Mouse (Mus musculus) lung, embryonic 16.5 days (tissue): ENCODE data around the gene Mta3. TPM values are rescaled to one million over a fixed set of nuclear protein-coding genes. Genes with fewer than 3 reads are reported as not detected.
A peak's percentile ranks its signal among the peaks of the same experiment; 100 is the strongest.

Source experiments
- ATAC-seq: fragments of 200-750 bp; cut with Nextera tagmentation; 2 replicates; pipeline ENCODE4 v1.8.0; 2017; ENCODE audit warnings: low read depth, mild to moderate bottlenecking, moderate library complexity
- H3K27ac ChIP-seq: fragments of 300-500 bp; sonication (generic); 2 replicates; pipeline ENCODE4 v1.5.1; 2014; ENCODE audit warnings: mild to moderate bottlenecking, control low read depth, low read length
- H3K27me3 ChIP-seq: fragments of 300-500 bp; sonication (generic); 2 replicates; pipeline ENCODE4 v1.6.1; 2014; ENCODE audit warnings: low read depth, low read length, mixed read lengths; ENCODE audit not compliant: control insufficient read depth, insufficient read depth
- H3K36me3 ChIP-seq: fragments of 300-500 bp; sonication (generic); 2 replicates; pipeline ENCODE4 v1.6.1; 2014; ENCODE audit warnings: low read length; ENCODE audit not compliant: control insufficient read depth, insufficient read depth
- H3K4me1 ChIP-seq: fragments of 300-500 bp; sonication (generic); replicated peaks from 2 replicates; pipeline ENCODE4 v1.6.1; 2014; ENCODE audit warnings: low read length, mixed read lengths; ENCODE audit not compliant: control insufficient read depth, insufficient read depth
- H3K4me2 ChIP-seq: fragments of 300-500 bp; sonication (generic); 2 replicates; pipeline ENCODE4 v1.6.1; 2014; ENCODE audit warnings: low read depth, low read length, control low read depth
- H3K4me3 ChIP-seq: fragments of 300-500 bp; sonication (generic); 2 replicates; pipeline ENCODE4 v1.5.1; 2014; ENCODE audit warnings: mild to moderate bottlenecking, low read length, control low read depth
- H3K9ac ChIP-seq: fragments of 300-500 bp; sonication (generic); 2 replicates; pipeline ENCODE4 v1.6.1; 2014; ENCODE audit warnings: low read length, control low read depth
- H3K9me3 ChIP-seq: fragments of 300-500 bp; sonication (generic); 2 replicates; pipeline ENCODE4 v1.6.1; 2016; ENCODE audit warnings: low read length; ENCODE audit not compliant: control insufficient read depth
- WGBS: fragments of 180-500 bp; shearing (Covaris S2); extraction: QIAGEN DNeasy Blood & Tissue Kit; methylation state at CpG from one replicate; pipeline ENCODE4 v1.1.7; 2014; 5-methylcytosine and 5-hydroxymethylcytosine counted together
- polyA plus RNA-seq: library from polyadenylated mRNA; unstranded; fragments of >200 nt; fragmentation: Nextera tagmentation; extraction: Ambion mirVana; gene quantifications from 2 replicates; pipeline ENCODE4 v1.2.1, GENCODE M21; 2015

Mta3 gene
- polyA plus RNA-seq, 1 experiment from 2014 or later = 41.4 TPM

DNA sequence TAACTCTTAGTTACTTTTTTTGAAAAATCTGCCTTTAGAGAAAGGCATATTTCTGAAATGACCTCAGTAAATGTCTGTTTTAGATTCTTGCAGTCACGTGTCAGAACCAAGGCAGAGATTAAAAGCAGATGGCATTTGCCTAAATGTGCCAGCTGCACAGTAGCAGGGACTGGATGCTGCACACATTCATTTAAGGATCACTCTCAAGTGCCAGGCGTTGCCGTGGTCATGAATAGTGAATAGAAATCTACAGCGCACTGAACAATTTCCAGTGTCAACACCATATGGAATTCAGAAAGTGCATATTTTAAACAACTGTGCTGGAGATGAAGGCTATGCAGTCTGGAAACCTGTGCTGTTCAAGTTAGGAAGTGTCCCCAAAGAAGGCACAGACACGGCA, 76.8 kb downstream of the Mta3 start:
- H3K27ac ChIP-seq = no peak overlapping the region
- WGBS = 50% methylated on average over 5 of the region's 5 CpGs
- H3K4me3 ChIP-seq = no peak overlapping the region
- no peaks in the 10 kb centered on the region for H3K4me1 ChIP-seq
- H3K36me3 ChIP-seq = no peaks in the 10 kb centered on the region
- H3K9me3 ChIP-seq = no peaks in the 10 kb centered on the region
- H3K4me2 ChIP-seq = no peak overlapping the region
- H3K9ac ChIP-seq = no peak overlapping the region
- ATAC-seq = peak; percentile 73
- H3K27me3 ChIP-seq = no peaks in the 10 kb centered on the region

DNA sequence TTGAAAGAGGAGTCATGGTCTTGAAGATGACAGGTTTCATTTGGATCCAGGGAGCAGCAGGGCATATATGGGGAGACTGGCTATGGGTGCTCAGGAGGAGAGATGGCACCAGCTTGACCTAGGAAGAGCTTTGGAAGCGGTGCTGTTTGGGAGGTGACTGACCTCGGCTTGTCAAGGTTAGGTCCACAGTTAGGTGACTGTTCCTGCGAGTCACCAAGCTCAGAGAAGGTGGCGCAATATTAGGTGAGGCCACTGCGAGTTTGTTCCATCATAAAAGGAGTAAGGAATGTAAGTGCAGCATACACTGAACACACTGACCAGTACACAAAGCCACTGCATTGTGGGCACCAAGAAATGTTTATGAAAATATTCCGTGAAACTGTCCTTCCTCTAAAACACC, 80.5 kb downstream of the Mta3 start:
- WGBS = 90% methylated on average over 6 of the region's 6 CpGs

GRCm38 (mm10) chr17:83790158-83790557, 84.2 kb downstream of the Mta3 start:
- WGBS = 85% methylated on average over 5 of the region's 5 CpGs
- Histone ChIP-seq H3K4me1 (no peaks in the 10 kb centered on the region), H3K4me2 (no peak overlapping the region), H3K36me3 (peaks cover 7% of the 10 kb centered on the region; the same call in 1 of the 2 replicates), H3K4me3 (no peak overlapping the region), H3K27me3 (no peaks in the 10 kb centered on the region), H3K9me3 (no peaks in the 10 kb centered on the region), H3K27ac (no peak overlapping the region), H3K9ac (no peak overlapping the region)
- ATAC-seq = no peak

More for the DNA sequence above, 80.5 kb downstream of the Mta3 start:
- H3K36me3 ChIP-seq = peaks cover 2% of the 10 kb centered on the region; the same call in 1 of the 2 replicates
- no peak for ATAC-seq
- no peak overlapping the region for H3K4me3 ChIP-seq
- H3K27ac ChIP-seq = no peak overlapping the region
- H3K9me3 ChIP-seq = no peaks in the 10 kb centered on the region
- no peaks in the 10 kb centered on the region for H3K27me3 ChIP-seq
- no peak overlapping the region for H3K9ac ChIP-seq
- no peak overlapping the region for H3K4me2 ChIP-seq
- H3K4me1 ChIP-seq = no peaks in the 10 kb centered on the region

GRCm38 (mm10) chr17:83792388-83792787, 86.4 kb downstream of the Mta3 start:
- Histone ChIP-seq H3K4me1 (no peaks in the 10 kb centered on the region), H3K9ac (no peak overlapping the region), H3K4me3 (no peak overlapping the region), H3K9me3 (no peaks in the 10 kb centered on the region), H3K27me3 (no peaks in the 10 kb centered on the region), H3K4me2 (no peak overlapping the region), H3K27ac (no peak overlapping the region), H3K36me3 (peaks cover 7% of the 10 kb centered on the region; the same call in 1 of the 2 replicates)
- 83% methylated on average over 23 of the region's 23 CpGs for WGBS
- ATAC-seq = no peak

- Histone ChIP-seq H3K27me3 (no peaks in the 10 kb centered on the region), H3K27ac (no peak overlapping the region), H3K9me3 (no peaks in the 10 kb centered on the region), H3K9ac (no peak overlapping the region), H3K4me1 (no peaks in the 10 kb centered on the region), H3K4me3 (no peak overlapping the region), H3K4me2 (no peak overlapping the region), H3K36me3 (peaks cover 6% of the 10 kb centered on the region; the same call in 1 of the 2 replicates)
- no peak for ATAC-seq
- WGBS = 92% methylated on average over 17 of the region's 17 CpGs
Measured at GRCm38 (mm10) chr17:83795121-83795520, 89.2 kb downstream of the Mta3 start.

GRCm38 (mm10) chr17:83799506-83800050, 93.6 kb downstream of the Mta3 start:
- ATAC-seq = no peak
- Histone ChIP-seq H3K36me3 (peaks cover under 1% of the 10 kb centered on the region; the same call in 1 of the 2 replicates), H3K9ac (no peak overlapping the region), H3K27me3 (no peaks in the 10 kb centered on the region), H3K4me1 (peaks cover 11% of the 10 kb centered on the region; the same call in 1 of the 2 replicates), H3K9me3 (no peaks in the 10 kb centered on the region), H3K4me3 (no peak overlapping the region), H3K27ac (no peak overlapping the region), H3K4me2 (no peak overlapping the region)
- WGBS = 86% methylated on average over 11 of the region's 11 CpGs

- Histone ChIP-seq H3K4me2 (peak overlapping the region; percentile 26; the same call in 1 of the 2 replicates), H3K27me3 (no peaks in the 10 kb centered on the region), H3K9ac (no peak overlapping the region), H3K4me3 (no peak overlapping the region), H3K27ac (peak overlapping the region; percentile 79), H3K4me1 (peaks cover 13% of the 10 kb centered on the region; the same call in 1 of the 2 replicates), H3K9me3 (no peaks in the 10 kb centered on the region), H3K36me3 (peaks cover 5% of the 10 kb centered on the region; the same call in 1 of the 2 replicates)
- ATAC-seq = peak; percentile 92
- 48% methylated on average over 9 of the region's 9 CpGs for WGBS
Measured at GRCm38 (mm10) chr17:83803987-83804386, 98.0 kb downstream of the Mta3 start.

DNA sequence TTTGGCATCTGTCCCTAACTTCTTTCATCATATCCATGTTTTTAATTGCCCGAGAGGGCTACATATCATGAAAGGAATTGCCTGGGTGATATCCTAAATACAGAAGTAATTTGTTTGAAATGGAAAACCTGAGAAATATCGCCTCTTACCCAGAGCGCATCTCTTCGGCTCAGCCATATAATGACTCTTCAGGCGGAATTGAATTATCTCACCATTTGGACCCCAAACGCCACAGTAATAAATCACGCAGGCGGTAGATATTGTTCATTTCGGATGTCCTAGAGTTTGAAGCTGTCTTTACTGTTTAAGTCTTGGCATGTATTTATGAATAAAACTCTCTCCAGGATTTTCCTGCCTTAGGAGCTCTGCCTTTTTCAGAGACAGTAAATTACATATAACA, 99.1 kb downstream of the Mta3 start:
- Histone ChIP-seq H3K36me3 (peaks cover 5% of the 10 kb centered on the region; the same call in 1 of the 2 replicates), H3K9me3 (no peaks in the 10 kb centered on the region), H3K27ac (no peak overlapping the region), H3K9ac (no peak overlapping the region), H3K4me1 (peaks cover 13% of the 10 kb centered on the region; the same call in 1 of the 2 replicates), H3K4me3 (no peak overlapping the region), H3K27me3 (no peaks in the 10 kb centered on the region), H3K4me2 (no peak overlapping the region)
- ATAC-seq = no peak
- WGBS = 83% methylated on average over 9 of the region's 9 CpGs

DNA sequence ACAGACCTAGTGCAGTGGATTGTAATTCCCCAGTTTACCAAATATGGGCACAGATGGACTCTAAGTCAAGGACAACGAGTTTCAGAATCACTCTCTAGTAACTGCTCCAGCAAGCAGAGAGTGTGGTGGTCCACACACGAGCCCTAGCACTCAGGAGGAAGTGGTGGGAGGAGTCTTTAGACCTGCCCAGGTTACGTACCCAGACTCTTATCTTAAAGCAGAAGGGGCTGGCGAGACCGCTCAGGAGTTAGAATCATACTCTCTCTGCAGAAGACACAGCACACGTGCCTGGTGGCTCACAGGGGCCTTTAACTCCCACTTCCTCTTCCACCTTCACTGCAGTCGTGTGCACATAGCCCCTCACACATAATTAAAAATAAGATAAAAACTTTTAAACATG, 101.4 kb downstream of the Mta3 start:
- H3K9ac ChIP-seq = no peak overlapping the region
- H3K4me2 ChIP-seq = no peak overlapping the region
- no peaks in the 10 kb centered on the region for H3K27me3 ChIP-seq
- no peak overlapping the region for H3K27ac ChIP-seq
- 31% methylated on average over 7 of the region's 7 CpGs for WGBS
- peaks cover 13% of the 10 kb centered on the region; the same call in 1 of the 2 replicates for H3K4me1 ChIP-seq
- peaks cover 5% of the 10 kb centered on the region; the same call in 1 of the 2 replicates for H3K36me3 ChIP-seq
- no peaks in the 10 kb centered on the region for H3K9me3 ChIP-seq
- no peak for ATAC-seq
- no peak overlapping the region for H3K4me3 ChIP-seq
